Mouse (Mus musculus) stomach, embryonic 16.5 days (tissue): ENCODE results near the gene Tmem53. TPM values are rescaled to one million over a fixed set of nuclear protein-coding genes. Genes with fewer than 3 reads are reported as not detected.
A peak's percentile ranks its signal among the peaks of the same experiment; 100 is the strongest.

Experiments
- ATAC-seq: fragments of 200-750 bp; cut with Nextera tagmentation; 2 replicates; pipeline ENCODE4 v1.8.0; 2017; ENCODE audit warnings: moderate number of reproducible peaks, moderate TSS enrichment; ENCODE audit not compliant: insufficient read depth, low FRiP score
- H3K27ac ChIP-seq: fragments of 300-500 bp; sonication (generic); 2 replicates; pipeline ENCODE4 v1.5.1; 2014; ENCODE audit warnings: low read length
- H3K27me3 ChIP-seq: fragments of 300-500 bp; sonication (generic); 2 replicates; pipeline ENCODE4 v1.6.1; 2014; ENCODE audit warnings: low read length, control low read depth, mixed read lengths; ENCODE audit not compliant: control insufficient read depth, insufficient read depth
- H3K36me3 ChIP-seq: fragments of 300-500 bp; sonication (generic); 2 replicates; pipeline ENCODE4 v1.6.1; 2014; ENCODE audit warnings: low read length; ENCODE audit not compliant: control insufficient read depth, insufficient read depth
- H3K4me1 ChIP-seq: fragments of 300-500 bp; sonication (generic); 2 replicates; pipeline ENCODE4 v1.6.1; 2014; ENCODE audit warnings: low read length, control low read depth, mixed read lengths; ENCODE audit not compliant: control insufficient read depth, insufficient read depth
- H3K4me2 ChIP-seq: fragments of 300-500 bp; sonication (generic); 2 replicates; pipeline ENCODE4 v1.6.1; 2014; ENCODE audit warnings: low read depth, low read length, mixed read lengths
- H3K4me3 ChIP-seq: fragments of 300-500 bp; sonication (generic); replicated peaks from 2 replicates; pipeline ENCODE4 v1.5.1; 2014; ENCODE audit warnings: mild to moderate bottlenecking, low read length
- H3K9ac ChIP-seq: fragments of 300-500 bp; sonication (generic); 2 replicates; pipeline ENCODE4 v1.6.1; 2014; ENCODE audit warnings: low read length
- H3K9me3 ChIP-seq: fragments of 300-500 bp; sonication (generic); replicated peaks from 2 replicates; pipeline ENCODE4 v1.6.1; 2016; ENCODE audit warnings: low read length, control low read depth; ENCODE audit not compliant: control insufficient read depth
- WGBS: fragments of 180-500 bp; shearing (Covaris S2); extraction: QIAGEN DNeasy Blood & Tissue Kit; methylation state at CpG from one replicate; pipeline ENCODE4 v1.1.7; 2014; 5-methylcytosine and 5-hydroxymethylcytosine counted together
- polyA plus RNA-seq: library from polyadenylated mRNA; unstranded; fragments of >200 nt; fragmentation: Nextera tagmentation; extraction: Ambion mirVana; gene quantifications from 2 replicates; pipeline ENCODE4 v1.2.1, GENCODE M21; 2015

Gene Tmem53
- polyA plus RNA-seq, 1 experiment from 2014 or later = 14.2 TPM

DNA sequence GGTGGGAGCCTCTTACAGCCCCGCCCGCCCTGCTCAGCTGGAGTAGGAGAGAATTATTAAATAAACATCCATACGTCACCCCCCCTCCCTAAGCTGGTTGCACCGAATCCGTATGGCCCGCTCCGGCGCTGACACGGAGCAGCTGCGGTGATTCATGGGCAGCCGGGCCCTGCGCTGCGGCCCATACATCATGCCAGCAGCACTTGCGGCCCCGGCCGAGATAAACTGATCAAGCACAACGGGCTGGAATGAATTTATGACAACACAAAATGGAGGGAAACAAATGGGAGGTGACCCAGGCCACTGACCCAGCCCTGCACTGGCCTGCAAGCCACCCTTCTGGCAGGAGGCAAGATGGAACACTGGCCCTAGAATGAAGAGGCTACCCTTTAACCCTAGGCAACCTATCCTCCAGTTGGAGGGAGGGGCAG, 24.5 kb downstream of the Tmem53 start:
- Histone ChIP-seq H3K4me3 (no peak overlapping the region), H3K27ac (no peak overlapping the region), H3K9me3 (peaks cover 8% of the 10 kb centered on the region; the same call in 1 of the 2 replicates), H3K4me2 (no peak overlapping the region), H3K36me3 (peaks cover 19% of the 10 kb centered on the region), H3K9ac (0 out of 2 replicates have a peak overlapping the region, but pooled peaks have one; percentile 5), H3K27me3 (no peaks in the 10 kb centered on the region), H3K4me1 (peaks cover 22% of the 10 kb centered on the region)
- WGBS = 34% methylated on average over 17 of the region's 17 CpGs
- peak; percentile 48; the same call in 1 of the 2 replicates for ATAC-seq

DNA sequence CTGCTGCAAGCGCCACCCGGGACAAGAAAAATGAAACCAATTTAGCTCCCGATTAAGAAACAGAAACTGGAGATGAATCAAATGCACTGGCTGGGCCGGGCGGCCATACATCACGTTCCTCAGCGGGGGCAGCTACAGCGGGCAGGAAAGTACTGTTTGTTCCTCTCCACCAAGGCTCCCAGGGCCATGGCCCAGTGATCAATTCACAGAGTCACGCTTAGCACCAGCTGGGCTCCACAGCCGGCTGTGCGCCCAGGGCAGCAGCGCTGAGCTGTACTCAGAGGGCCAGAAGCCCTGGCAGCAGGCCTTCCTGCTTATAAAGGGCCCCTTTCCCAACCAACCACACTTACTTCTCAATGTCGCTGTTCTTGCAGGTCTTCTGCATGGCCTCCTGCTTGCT, 25.3 kb downstream of the Tmem53 start:
- Histone ChIP-seq H3K27me3 (no peaks in the 10 kb centered on the region), H3K27ac (no peak overlapping the region), H3K9ac (0 out of 2 replicates have a peak overlapping the region, but pooled peaks have one; percentile 1), H3K4me2 (no peak overlapping the region), H3K4me1 (peaks cover 22% of the 10 kb centered on the region), H3K36me3 (peaks cover 15% of the 10 kb centered on the region), H3K9me3 (peaks cover 8% of the 10 kb centered on the region; the same call in 1 of the 2 replicates), H3K4me3 (no peak overlapping the region)
- ATAC-seq = no peak
- WGBS = 57% methylated on average over 13 of the region's 13 CpGs

DNA sequence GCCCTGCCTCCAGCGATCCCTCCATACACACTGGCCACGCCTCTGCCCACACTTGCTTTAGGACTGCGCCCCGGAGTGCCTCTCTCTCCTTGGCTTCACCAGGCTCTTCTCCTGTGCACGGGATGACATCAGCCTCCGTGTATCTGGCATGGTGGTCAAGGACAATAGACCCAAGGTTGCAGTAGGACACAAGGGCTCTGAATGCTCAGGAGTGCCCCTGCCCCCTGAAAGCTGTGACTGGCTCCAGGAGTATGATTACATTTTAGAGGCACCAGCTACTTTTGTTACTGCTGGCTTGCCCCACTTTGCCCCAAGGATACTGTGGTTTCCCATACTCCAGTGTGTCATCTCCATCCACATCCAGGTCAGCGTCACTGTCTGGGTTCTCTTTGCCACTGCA, 25.9 kb downstream of the Tmem53 start:
- 80% methylated on average over 7 of the region's 7 CpGs for WGBS
- peaks cover 15% of the 10 kb centered on the region for H3K36me3 ChIP-seq

DNA sequence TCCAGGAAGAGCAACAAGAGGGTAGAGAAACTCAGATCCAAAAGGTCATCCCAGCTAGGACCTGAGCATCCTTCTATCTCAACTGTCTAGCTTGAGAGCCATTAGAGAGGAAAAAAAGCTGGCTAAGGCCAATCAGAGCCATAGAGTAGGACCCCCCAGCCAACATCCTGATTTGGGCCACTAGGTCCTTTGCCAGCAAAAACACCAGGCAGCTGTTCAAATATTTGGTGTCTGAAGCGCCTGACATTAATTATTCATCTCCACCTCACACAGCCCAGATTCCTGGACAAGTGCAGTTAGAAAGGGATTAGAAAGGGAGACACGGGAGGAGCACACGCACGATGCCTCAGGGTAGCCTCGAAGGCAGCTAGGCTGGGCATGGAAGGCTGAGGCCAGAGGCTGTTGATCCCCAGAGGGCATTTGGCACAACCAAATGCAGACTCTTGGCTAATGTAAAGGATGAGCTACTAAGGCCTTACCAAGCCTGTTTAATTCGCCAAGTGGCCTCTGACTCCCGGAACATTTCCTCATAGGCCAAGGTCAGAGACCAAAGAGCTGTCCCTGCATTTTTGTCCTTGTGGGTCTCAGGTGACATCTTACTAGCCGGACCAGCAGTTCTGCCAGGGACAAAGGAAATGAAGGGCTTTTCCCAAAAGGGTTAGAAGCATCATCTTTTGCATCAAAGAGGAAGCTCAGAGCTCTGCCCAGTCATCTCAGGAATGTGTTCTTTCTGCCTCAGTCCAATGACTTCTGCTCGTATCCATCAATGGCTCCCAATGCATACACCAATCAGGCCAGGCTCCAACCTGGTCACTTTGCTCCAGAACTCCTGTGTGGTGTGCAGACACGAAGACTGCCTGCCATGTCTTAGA, 26.9 kb downstream of the Tmem53 start:
- Histone ChIP-seq H3K9ac (no peak overlapping the region), H3K27me3 (no peaks in the 10 kb centered on the region), H3K4me2 (no peak overlapping the region), H3K4me3 (no peak overlapping the region), H3K27ac (no peak overlapping the region), H3K4me1 (peaks cover 27% of the 10 kb centered on the region), H3K36me3 (peaks cover 15% of the 10 kb centered on the region), H3K9me3 (peaks cover 8% of the 10 kb centered on the region; the same call in 1 of the 2 replicates)
- no peak for ATAC-seq
- 61% methylated on average over 10 of the region's 10 CpGs for WGBS

More for the DNA sequence above, 25.9 kb downstream of the Tmem53 start:
- Histone ChIP-seq H3K4me3 (no peak overlapping the region), H3K9me3 (peaks cover 8% of the 10 kb centered on the region; the same call in 1 of the 2 replicates), H3K27me3 (no peaks in the 10 kb centered on the region), H3K4me1 (peaks cover 22% of the 10 kb centered on the region), H3K9ac (0 out of 2 replicates have a peak overlapping the region, but pooled peaks have one; percentile 1), H3K27ac (no peak overlapping the region), H3K4me2 (no peak overlapping the region)
- ATAC-seq = no peak

DNA sequence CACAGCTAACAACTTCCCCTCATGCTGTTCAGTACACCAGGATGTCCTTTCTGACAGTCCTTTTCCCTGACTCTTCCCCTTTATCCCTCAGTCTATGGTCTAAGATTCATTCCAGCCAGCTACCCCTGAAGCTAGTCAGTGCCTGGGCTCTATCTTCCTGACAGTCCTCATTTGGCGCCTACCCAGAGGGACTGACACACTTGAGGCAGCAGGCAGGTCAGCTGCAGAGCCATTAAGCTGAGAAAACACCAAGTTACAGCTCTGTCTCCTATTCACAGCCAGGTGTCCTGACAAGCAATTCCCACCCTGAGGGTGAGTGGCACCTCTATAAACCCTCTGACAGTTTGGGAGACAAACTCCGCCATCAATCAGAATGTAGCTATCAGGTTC, 27.5 kb downstream of the Tmem53 start:
- no peak overlapping the region for H3K27ac ChIP-seq
- H3K9ac ChIP-seq = no peak overlapping the region
- no peak overlapping the region for H3K4me3 ChIP-seq
- peaks cover 3% of the 10 kb centered on the region; the same call in 1 of the 2 replicates for H3K9me3 ChIP-seq
- no peak for ATAC-seq
- 59% methylated on average over 2 of the region's 2 CpGs for whole genome bisulfite sequencing
- H3K4me1 ChIP-seq = peaks cover 27% of the 10 kb centered on the region
- no peaks in the 10 kb centered on the region for H3K27me3 ChIP-seq
- no peak overlapping the region for H3K4me2 ChIP-seq
- peaks cover 8% of the 10 kb centered on the region for H3K36me3 ChIP-seq

DNA sequence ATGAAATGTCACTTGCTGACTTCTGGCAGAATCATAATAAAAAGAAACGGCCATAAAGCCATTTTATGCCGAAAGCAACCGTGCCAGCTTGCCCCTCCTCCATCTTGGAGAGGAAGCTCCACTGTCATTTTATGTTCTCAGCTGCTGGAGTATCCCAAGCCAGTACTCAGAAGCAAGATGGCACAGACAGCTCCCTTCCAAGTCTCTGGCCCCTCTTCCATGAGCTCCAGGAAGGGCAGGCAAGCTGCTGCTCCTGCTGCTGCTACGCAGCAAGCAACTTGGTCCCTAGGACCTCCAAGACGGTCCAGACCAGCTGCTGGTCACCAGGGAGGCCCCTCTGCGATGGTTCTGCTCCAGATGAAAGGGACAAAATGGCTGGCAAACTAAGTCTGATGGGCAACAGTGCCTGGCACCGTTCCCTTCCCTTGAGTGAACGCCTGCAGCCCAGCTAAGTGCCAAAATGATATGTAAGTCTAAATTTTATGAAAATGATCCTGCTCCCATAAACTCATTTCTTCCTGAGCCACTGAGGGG, 28.7 kb downstream of the Tmem53 start:
- no peak for ATAC-seq
- H3K9ac ChIP-seq = no peak overlapping the region
- 85% methylated on average over 8 of the region's 8 CpGs for WGBS
- no peak overlapping the region for H3K4me2 ChIP-seq
- H3K4me1 ChIP-seq = peaks cover 27% of the 10 kb centered on the region
- no peak overlapping the region for H3K27ac ChIP-seq
- H3K4me3 ChIP-seq = no peak overlapping the region
- peaks cover 11% of the 10 kb centered on the region; the same call in 1 of the 2 replicates for H3K36me3 ChIP-seq
- H3K27me3 ChIP-seq = no peaks in the 10 kb centered on the region
- H3K9me3 ChIP-seq = no peaks in the 10 kb centered on the region

GRCm38 (mm10) chr4:117281090-117281845, 29.5 kb downstream of the Tmem53 start:
- Histone ChIP-seq H3K9me3 (no peaks in the 10 kb centered on the region), H3K27me3 (no peaks in the 10 kb centered on the region), H3K4me1 (peaks cover 22% of the 10 kb centered on the region), H3K9ac (no peak overlapping the region), H3K4me2 (no peak overlapping the region), H3K27ac (no peak overlapping the region), H3K36me3 (peaks cover 16% of the 10 kb centered on the region), H3K4me3 (no peak overlapping the region)
- 59% methylated on average over 19 of the region's 19 CpGs for WGBS
- ATAC-seq = no peak

DNA sequence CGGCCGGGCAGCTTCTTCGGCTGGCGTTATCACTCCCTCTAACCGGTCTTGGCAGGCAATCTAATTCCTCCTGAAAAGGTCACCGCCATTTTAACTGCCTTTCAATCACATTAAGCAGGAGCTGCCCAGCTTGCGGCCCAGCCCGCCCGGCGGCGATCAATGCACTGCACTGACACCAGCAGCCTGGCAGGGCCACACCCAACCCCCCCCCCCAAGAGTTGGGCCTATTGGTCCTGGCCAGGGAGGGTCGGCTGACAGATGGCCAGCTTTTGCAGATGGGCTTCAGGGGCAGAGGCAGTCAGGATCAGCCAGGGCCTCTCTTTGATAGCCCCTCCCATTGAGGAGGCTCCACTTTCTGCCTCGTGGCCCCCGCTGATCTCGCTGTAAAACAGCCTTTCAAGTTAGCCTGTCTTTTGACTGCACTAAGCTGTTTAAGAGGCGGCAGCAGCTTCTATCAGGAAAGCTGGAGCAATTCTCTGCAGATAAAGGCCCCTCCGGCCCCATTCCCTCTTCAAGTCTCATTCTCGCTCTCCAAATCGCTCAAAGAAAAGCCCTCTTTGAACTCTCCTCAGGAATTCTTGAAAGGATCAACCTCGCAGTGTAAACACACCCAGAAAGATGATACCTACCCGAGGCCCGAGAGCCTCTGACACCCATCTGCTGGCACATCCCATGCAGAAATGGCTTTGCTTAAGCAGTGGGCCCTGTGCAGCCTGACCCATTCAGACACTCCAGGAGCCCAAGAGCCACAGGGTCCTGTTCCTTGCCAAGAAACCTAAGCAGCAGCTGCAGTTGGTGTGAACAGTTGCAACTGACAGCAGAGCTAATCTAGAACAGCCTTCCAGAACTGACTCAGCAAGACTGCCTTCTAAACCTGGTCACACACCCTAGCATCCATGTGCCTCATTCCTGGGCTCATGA, 31.8 kb downstream of the Tmem53 start:
- H3K27ac ChIP-seq = peak overlapping the region; percentile 21; the same call in 1 of the 2 replicates
- peak; percentile 42; the same call in 1 of the 2 replicates for ATAC-seq
- peaks cover 16% of the 10 kb centered on the region for H3K36me3 ChIP-seq

More for the DNA sequence above, 31.8 kb downstream of the Tmem53 start:
- 32% methylated on average over 22 of the region's 22 CpGs for WGBS
- Histone ChIP-seq H3K4me3 (no peak overlapping the region), H3K27me3 (no peaks in the 10 kb centered on the region), H3K9ac (0 out of 2 replicates have a peak overlapping the region, but pooled peaks have one; percentile 17), H3K4me2 (no peak overlapping the region), H3K9me3 (no peaks in the 10 kb centered on the region), H3K4me1 (peaks cover 19% of the 10 kb centered on the region)
